Mouse (Mus musculus): ENCODE results near the gene M1ap.

The M1ap gene

DNA sequence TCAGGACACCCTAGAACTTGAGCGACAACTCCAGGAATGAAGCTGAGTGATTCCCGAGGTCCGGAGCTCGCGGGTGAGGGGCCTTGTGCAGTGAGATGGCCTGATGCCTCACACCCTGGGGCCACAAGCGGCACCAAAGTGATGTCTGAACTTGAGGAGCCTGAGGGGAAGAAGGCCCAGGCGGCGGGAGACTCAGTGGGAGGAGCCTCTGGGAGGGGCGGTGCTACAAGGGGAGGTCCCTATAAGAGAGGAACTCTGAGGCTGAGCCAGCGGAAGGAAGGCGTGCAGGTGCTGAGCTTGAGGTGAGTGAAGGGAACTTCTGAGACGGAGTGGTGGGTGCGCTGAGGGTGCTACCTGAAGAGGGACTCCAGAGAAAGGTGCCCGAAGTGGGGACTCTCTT lies at the start of gene M1ap:
Gene M1ap (plus strand): TSS at position 252 of the 400 bp plus-strand sequence.
- DNase-seq = peak; percentile 19

- no peak for DNase-seq
Observed at GRCm38 (mm10) chr6:82897311-82897710, 49.4 kb upstream of the M1ap start.

DNA sequence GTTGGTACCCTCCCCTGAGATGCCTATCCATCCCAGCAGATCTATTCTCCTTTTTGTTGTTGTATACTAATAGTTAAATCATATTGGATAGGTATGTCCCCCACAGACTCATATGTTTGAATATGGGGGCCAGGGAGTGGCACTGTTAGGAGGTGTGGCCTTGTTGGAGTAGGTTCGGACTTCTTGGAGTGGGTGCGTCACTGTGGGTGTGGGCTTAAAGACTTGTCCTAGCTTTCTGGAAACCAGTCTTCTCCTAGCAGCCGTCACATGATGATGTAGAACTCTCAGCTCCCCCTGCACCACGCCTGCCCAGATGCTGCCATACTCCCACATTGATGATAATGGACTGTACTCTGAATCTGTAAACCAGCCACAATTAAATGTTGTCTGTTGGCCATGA lies 48.5 kb upstream of the M1ap start:
- no peak for DNase-seq

DNA sequence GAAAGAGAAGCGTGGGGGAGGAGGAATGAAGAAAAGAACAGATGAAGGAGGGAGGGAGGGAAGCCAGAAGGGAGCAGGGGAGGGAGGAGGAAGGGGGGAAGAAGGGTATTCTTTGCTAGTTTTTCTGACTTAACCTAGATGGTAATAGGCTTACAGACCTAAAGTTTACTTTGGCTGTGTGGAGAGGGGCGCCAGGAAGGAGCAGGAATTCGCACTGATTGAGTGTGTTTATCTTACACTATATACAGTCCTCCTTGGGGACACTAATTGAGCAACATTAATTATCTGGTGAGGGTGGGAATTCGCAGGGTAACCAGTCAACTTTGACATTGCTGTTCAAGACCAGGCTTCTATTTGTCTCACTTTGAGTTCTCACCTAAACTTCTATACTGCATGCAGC lies 48.0 kb upstream of the M1ap start:
- no peak for DNase-seq

GRCm38 (mm10) chr6:82902559-82902958 lies 44.1 kb upstream of the M1ap start:
- no peak for DNase-seq

GRCm38 (mm10) chr6:82906985-82907384 lies 39.7 kb upstream of the M1ap start:
- DNase-seq = no peak

- no peak for DNase-seq
Observed at GRCm38 (mm10) chr6:82908034-82908433, 38.7 kb upstream of the M1ap start.

GRCm38 (mm10) chr6:82909136-82909855 lies 37.4 kb upstream of the M1ap start:
- DNase-seq = peak; percentile 62

DNA sequence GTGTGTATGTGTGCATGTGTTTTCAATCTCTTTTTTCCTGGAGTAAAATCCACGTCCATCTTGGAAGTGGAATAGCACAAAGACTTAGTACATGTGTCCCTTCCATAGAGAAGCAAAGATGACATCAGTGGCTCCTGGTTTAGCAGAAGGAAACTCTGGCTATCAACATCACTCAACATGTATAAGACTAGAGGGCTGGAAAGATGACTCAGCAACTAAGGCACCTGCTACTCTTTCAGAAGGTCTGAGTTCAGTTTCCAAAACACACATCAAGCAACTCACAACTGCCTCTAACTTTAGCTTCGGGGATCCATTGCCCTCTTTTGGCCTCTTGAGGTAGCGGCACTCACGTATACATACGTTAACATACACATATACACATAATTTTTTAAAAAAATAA lies 35.4 kb upstream of the M1ap start:
- no peak for DNase-seq

GRCm38 (mm10) chr6:82913336-82914247 lies 33.1 kb upstream of the M1ap start:
- peak; percentile 18 for DNase-seq

GRCm38 (mm10) chr6:82915889-82916288 lies 30.8 kb upstream of the M1ap start:
- DNase-seq = peak; percentile 80

DNA sequence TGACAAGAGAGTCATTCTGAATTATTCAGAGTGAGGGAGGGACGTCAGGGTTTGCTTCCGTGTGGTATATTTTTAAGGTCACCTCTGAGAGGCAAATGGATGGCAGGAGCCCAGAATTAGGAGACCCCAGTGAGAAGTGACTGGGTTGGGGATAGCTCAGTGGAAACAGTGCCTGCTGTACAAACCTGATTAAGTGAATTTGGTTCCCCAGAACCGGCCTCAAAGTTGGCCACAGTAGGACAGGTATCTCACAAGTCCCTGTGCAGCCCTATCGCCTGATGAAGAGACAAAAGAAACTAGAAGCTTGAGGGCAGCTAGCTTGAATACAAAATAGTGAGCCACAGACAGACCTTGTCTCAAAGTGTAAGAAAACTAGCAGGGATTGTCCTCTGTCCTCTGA lies 30.2 kb upstream of the M1ap start:
- DNase-seq = no peak

GRCm38 (mm10) chr6:82917076-82917777 lies 29.5 kb upstream of the M1ap start:
- DNase-seq = no peak

DNA sequence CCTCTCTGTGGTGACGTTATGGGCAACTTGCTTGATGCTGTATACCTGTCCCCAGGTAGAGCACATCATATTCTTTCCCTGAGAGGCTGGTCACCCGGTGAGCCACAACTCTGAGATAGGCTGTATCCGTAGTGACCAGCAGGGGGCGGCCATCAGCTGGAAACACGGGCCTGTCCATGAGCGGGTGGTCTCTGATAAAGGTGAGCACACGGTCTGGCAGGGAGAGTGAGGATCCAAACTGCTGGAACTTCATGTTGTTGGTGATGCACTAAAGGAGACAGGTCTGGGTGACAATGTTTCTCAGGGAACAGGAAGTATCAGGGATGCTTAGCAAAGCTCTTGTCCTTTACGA lies 28.9 kb upstream of the M1ap start:
- peak; percentile 69 for DNase-seq

DNA sequence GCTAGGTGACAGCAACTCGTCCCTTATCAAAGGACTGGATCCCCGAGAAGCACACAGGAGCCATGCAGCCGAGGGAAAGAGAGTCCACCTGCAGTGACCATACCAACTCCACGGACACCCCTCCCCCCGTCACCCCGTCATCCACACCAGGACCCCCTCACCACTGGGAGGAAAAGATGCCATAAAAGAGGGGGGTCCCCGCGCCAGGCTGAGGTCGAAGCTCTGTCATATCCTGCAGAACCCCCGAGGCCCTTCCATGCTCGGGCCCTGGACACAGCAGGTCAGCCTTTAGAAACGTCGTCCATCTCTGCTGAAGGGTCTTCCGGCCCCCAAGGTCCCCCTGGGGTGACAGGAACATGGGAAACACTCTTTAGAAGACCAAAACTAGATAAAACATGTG lies 28.3 kb upstream of the M1ap start:
- DNase-seq = no peak

DNA sequence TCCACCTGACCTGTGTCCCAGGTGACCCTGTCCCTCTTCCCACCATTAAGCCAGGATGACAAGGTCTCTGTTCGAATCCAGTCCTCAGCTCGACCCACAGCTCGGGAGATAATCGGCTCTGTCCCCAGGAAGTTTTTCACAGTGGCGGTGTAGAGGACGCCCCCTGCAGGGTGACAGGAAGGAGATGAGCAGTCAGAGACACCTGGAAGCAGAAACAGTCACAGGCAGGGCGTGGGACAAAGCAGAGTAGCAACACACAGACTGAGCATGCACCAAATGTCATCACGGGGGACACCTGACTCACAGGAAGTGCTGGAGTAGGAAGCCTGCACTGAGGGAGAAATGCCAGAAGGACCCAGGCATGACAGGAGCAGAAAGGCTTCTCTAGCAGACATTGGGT lies 27.2 kb upstream of the M1ap start:
- DNase-seq = no peak

GRCm38 (mm10) chr6:82921426-82922224 lies 25.1 kb upstream of the M1ap start:
- no peak for DNase-seq

GRCm38 (mm10) chr6:82925005-82925404 lies 21.7 kb upstream of the M1ap start:
- no peak for DNase-seq

DNA sequence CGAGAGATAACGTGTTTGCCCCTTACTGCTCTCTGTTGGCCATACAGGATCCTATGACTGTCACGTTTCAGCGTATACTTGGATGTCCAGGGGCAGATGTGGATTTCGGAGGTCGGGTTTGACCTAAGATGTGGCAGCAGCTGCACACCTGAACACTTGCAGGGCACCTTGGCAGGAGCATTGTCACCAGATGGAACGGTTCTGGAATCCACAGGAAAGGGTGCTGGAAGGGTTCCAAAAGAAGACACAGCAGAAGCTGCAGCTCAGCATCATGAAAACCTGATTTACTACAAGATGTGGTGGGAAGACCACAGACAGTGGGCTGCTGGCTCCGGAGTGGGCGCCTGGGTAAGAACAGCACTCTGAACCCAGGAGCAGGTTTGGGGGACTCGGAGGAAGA lies 20.6 kb upstream of the M1ap start:
- no peak for DNase-seq

DNA sequence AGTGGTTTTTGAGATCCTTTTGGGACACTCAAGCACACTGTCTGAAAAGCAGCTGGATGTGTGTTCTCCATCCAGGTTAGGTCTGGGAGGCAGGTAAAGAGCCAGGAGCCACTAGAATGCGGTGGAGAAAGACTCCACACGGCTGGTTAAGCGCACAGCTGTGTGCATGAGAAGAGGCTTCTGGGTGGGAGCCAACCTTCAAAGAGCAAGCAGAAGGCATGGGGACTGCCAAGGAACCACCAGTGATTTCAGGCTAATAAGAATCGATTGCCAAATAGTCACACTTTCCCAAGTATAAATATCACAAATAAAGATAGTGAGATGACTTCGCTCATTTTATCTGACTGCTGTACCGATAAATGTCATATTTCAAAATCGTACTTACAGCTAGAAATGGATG lies 20.2 kb upstream of the M1ap start:
- DNase-seq = peak; percentile 28

GRCm38 (mm10) chr6:82927617-82928016 lies 19.1 kb upstream of the M1ap start:
- DNase-seq = no peak

GRCm38 (mm10) chr6:82934616-82935230 lies 12.0 kb upstream of the M1ap start:
- no peak for DNase-seq
